Mouse (Mus musculus) forebrain, embryonic 12.5 days (tissue): ENCODE data around the gene Cript. TPM values are rescaled to one million over a fixed set of nuclear protein-coding genes. Genes with fewer than 3 reads are reported as not detected.
A peak's percentile ranks its signal among the peaks of the same experiment; 100 is the strongest.

Experiments
- ATAC-seq: fragments of 200-750 bp; cut with Nextera tagmentation; 2 replicates; pipeline ENCODE4 v1.8.0; 2017; ENCODE audit warnings: moderate TSS enrichment; ENCODE audit not compliant: low FRiP score
- H3K27ac ChIP-seq: fragments of 300-500 bp; sonication (generic); 2 replicates; pipeline ENCODE4 v1.5.1; 2016; ENCODE audit warnings: mild to moderate bottlenecking
- H3K27me3 ChIP-seq: fragments of 300-500 bp; sonication (generic); 2 replicates; pipeline ENCODE4 v1.6.1; 2016; ENCODE audit warnings: mild to moderate bottlenecking
- H3K36me3 ChIP-seq: fragments of 300-500 bp; sonication (generic); replicated peaks from 2 replicates; pipeline ENCODE4 v1.6.1; 2016; ENCODE audit warnings: mild to moderate bottlenecking
- H3K4me1 ChIP-seq: fragments of 300-500 bp; sonication (generic); 2 replicates; pipeline ENCODE4 v1.6.1; 2016
- H3K4me2 ChIP-seq: fragments of 300-500 bp; sonication (generic); 2 replicates; pipeline ENCODE4 v1.6.1; 2016; ENCODE audit warnings: mild to moderate bottlenecking, moderate library complexity
- H3K4me3 ChIP-seq: fragments of 300-500 bp; sonication (generic); replicated peaks from 2 replicates; pipeline ENCODE4 v1.5.1; 2016; ENCODE audit warnings: mild to moderate bottlenecking
- H3K9ac ChIP-seq: fragments of 300-500 bp; sonication (generic); 2 replicates; pipeline ENCODE4 v1.6.1; 2016; ENCODE audit warnings: mild to moderate bottlenecking
- H3K9me3 ChIP-seq: fragments of 300-500 bp; sonication (generic); 2 replicates; pipeline ENCODE4 v1.6.1; 2016
- WGBS: fragments of 180-500 bp; shearing (Covaris S2); methylation state at CpG from one replicate; pipeline ENCODE4 v1.1.7; 2016; 5-methylcytosine and 5-hydroxymethylcytosine counted together
- polyA plus RNA-seq: library from polyadenylated mRNA; unstranded; fragments of >200 nt; fragmentation: Nextera tagmentation; extraction: Ambion mirVana; gene quantifications from 2 replicates; pipeline ENCODE4 v1.2.1, GENCODE M21; 2016

Gene Cript
- polyA plus RNA-seq, 1 experiment from 2014 or later = 177 TPM

DNA sequence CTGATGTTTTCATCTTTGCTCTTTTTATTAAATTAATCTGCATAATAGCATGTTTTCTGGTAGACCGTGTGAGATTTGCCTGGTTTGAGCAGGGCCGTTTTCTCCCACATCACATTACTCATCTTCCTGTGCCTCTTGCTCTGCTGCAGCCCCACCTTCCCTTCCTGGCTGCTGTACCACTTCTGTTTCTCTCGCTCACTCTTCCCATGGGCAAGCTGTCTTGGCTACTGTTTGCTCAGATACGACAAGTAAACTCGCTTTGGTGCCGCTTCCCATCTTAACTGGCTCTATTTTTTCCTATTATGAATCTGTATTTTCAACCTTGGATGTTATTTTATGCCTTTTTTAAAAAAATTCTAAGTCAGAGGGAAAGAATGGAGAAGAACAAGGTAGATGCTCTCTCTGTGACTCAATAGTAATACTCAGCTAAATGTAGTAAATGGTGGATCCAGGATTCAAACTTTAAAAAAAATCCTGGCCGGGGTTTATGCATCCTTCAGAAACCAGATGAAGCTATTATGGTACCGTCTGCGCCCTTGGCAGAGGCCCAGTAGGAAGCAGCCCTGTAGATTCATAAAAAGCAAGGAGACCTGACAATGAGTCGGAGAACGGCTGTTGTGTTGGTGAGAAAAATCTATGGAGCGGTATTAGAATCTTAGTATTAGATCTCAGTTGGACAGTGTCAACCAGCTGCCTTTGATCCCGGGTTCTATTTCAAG is 13.9 kb upstream of the Cript start:
- WGBS = 91% methylated on average over 13 of the region's 13 CpGs
- Histone ChIP-seq H3K9ac (no peak overlapping the region), H3K4me1 (no peaks in the 10 kb centered on the region), H3K4me3 (no peak overlapping the region), H3K36me3 (peaks cover 14% of the 10 kb centered on the region; the same call in 1 of the 2 replicates), H3K4me2 (no peak overlapping the region), H3K27me3 (no peaks in the 10 kb centered on the region), H3K9me3 (no peaks in the 10 kb centered on the region), H3K27ac (no peak overlapping the region)
- no peak for ATAC-seq

GRCm38 (mm10) chr17:87019692-87020091 is 5.7 kb upstream of the Cript start:
- 91% methylated on average over 5 of the region's 5 CpGs for WGBS
- no peak overlapping the region for H3K4me3 ChIP-seq
- peaks cover 8% of the 10 kb centered on the region for H3K4me1 ChIP-seq
- no peak overlapping the region for H3K9ac ChIP-seq
- no peak overlapping the region for H3K27ac ChIP-seq
- no peaks in the 10 kb centered on the region for H3K27me3 ChIP-seq
- no peaks in the 10 kb centered on the region for H3K9me3 ChIP-seq
- no peak for ATAC-seq
- H3K4me2 ChIP-seq = no peak overlapping the region
- H3K36me3 ChIP-seq = peaks cover 18% of the 10 kb centered on the region

DNA sequence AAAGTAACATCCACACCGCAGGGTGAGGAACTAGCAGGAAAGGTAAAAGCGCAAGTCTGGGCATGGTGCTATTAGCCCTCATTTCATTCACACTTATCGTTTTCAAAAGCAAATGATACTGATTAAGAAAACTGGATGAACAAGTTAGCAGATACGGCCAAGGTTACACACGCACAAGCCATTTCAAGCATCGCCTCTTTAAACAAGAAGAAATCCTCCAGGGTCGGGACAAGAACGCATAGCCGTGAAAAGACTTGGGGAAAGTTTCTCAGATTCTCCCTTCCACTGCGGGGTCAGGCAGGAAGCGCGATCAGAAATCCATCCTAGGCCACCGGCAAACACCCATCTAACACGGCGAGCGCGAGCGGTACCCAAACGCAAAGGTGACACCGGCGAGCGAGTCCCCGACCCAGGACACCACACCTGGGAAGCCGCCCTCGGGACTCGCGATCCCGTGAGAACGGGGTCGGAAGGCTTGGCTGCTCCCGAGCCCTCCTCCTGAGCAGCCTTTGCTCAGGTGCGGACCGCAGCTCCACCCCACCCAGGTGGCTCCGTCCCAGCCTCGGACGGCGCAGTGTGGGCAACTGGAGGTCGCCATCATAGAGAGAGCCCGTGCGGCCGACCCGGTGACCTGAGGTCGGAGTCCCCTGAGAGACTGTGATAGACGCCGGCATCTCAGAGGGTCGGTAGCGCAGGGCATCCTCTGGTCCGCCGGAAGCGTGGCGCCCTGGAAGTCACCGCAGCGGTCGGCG is 683 bp upstream of the Cript start:
- Histone ChIP-seq H3K27ac (no peak overlapping the region), H3K9ac (peak overlapping the region; percentile 79), H3K4me1 (peaks cover 20% of the 10 kb centered on the region), H3K9me3 (no peaks in the 10 kb centered on the region), H3K4me2 (peak overlapping the region; percentile 96), H3K4me3 (peak overlapping the region; percentile 88), H3K27me3 (no peaks in the 10 kb centered on the region), H3K36me3 (peaks cover 17% of the 10 kb centered on the region)
- under 1% methylated on average over 55 of the region's 55 CpGs for WGBS
- no peak; the same call in 1 of the 2 replicates for ATAC-seq

GRCm38 (mm10) chr17:87036141-87037073 is 11.1 kb downstream of the Cript start:
- Histone ChIP-seq H3K27ac (no peak overlapping the region), H3K9me3 (no peaks in the 10 kb centered on the region), H3K4me2 (no peak overlapping the region), H3K4me1 (no peaks in the 10 kb centered on the region), H3K27me3 (no peaks in the 10 kb centered on the region), H3K9ac (no peak overlapping the region), H3K4me3 (no peak overlapping the region), H3K36me3 (peaks cover 30% of the 10 kb centered on the region)
- WGBS = 67% methylated on average over 9 of the region's 10 CpGs
- ATAC-seq = no peak

- H3K27ac ChIP-seq = no peak overlapping the region
- no peak overlapping the region for H3K4me3 ChIP-seq
- H3K9me3 ChIP-seq = no peaks in the 10 kb centered on the region
- ATAC-seq = no peak
- 91% methylated on average over 5 of the region's 5 CpGs for WGBS
- no peak overlapping the region for H3K9ac ChIP-seq
- no peaks in the 10 kb centered on the region for H3K27me3 ChIP-seq
- H3K4me2 ChIP-seq = no peak overlapping the region
- H3K4me1 ChIP-seq = no peaks in the 10 kb centered on the region
- peaks cover 19% of the 10 kb centered on the region for H3K36me3 ChIP-seq
Measured at GRCm38 (mm10) chr17:87038496-87038895, 13.1 kb downstream of the Cript start.

DNA sequence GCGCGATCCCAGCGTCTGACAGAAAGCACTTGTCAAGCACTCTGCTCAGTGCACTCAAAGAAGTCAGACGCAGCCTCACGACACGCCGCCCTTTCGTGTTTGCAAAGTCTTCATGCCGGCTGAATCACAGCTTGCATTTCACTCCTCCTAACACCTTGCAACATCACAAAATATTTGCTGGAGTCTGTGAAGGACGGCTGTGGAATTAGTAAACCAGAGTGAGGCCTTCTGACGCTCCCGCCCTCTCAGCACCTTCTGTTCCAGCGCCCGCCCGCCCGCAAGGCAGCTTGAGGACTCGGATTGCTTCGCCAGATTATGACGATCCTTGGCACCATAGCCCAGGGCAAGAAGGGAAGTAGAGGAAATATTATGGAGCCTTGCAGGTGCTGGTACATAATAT is 16.4 kb downstream of the Cript start:
- H3K9ac ChIP-seq = no peak overlapping the region
- WGBS = 74% methylated on average over 19 of the region's 19 CpGs
- no peak for ATAC-seq
- H3K4me3 ChIP-seq = no peak overlapping the region
- peaks cover 5% of the 10 kb centered on the region; the same call in 1 of the 2 replicates for H3K36me3 ChIP-seq
- H3K4me2 ChIP-seq = no peak overlapping the region
- H3K27ac ChIP-seq = no peak overlapping the region
- H3K27me3 ChIP-seq = no peaks in the 10 kb centered on the region
- H3K4me1 ChIP-seq = no peaks in the 10 kb centered on the region
- no peaks in the 10 kb centered on the region for H3K9me3 ChIP-seq

DNA sequence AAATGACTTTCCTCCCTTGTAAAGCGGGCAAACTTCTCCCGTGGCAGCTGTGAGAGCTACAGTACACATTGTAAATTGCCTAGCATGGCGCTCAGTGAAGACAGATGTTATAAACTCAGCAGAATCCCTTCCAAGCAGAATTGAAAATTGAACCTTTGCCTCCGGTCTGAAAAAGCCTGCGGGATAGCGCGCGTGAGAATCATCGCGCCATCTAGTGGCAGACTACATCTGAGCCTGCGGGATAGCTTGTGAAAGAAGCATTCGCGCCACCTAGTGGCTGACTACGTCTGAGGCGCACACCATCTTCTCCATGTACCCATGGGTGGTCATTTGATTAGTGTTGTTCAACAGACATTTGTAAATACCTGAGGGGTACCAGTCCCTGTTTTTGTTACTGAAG is 19.0 kb downstream of the Cript start:
- Histone ChIP-seq H3K9me3 (no peaks in the 10 kb centered on the region), H3K4me1 (no peaks in the 10 kb centered on the region), H3K27ac (no peak overlapping the region), H3K4me2 (no peak overlapping the region), H3K27me3 (no peaks in the 10 kb centered on the region), H3K36me3 (no peaks in the 10 kb centered on the region), H3K9ac (no peak overlapping the region), H3K4me3 (no peak overlapping the region)
- ATAC-seq = peak; percentile 71
- WGBS = 2% methylated on average over 15 of the region's 15 CpGs

DNA sequence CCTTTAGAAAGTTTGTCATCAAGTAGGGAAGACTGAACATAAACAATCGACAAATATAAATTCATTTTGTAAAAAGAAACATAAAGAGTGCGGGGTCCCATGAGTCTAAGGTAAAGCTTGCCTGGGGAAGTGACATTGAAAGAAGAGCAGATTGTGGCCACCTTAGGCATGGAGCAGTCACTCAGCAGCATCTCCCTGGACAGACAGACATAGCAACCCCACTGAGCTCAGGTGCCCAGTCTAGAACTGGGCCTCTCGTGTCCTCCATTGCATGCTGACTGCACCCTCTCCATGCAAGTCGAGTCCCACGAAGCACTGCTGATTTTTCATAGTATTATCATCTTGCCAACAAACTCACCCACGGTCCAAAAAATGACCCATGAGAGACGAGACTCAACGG is 19.4 kb downstream of the Cript start:
- Histone ChIP-seq H3K4me3 (no peak overlapping the region), H3K27ac (no peak overlapping the region), H3K27me3 (no peaks in the 10 kb centered on the region), H3K36me3 (no peaks in the 10 kb centered on the region), H3K9ac (no peak overlapping the region), H3K9me3 (no peaks in the 10 kb centered on the region), H3K4me2 (no peak overlapping the region), H3K4me1 (no peaks in the 10 kb centered on the region)
- WGBS = 85% methylated on average over 8 of the region's 8 CpGs
- ATAC-seq = peak; percentile 23; the same call in 1 of the 2 replicates

DNA sequence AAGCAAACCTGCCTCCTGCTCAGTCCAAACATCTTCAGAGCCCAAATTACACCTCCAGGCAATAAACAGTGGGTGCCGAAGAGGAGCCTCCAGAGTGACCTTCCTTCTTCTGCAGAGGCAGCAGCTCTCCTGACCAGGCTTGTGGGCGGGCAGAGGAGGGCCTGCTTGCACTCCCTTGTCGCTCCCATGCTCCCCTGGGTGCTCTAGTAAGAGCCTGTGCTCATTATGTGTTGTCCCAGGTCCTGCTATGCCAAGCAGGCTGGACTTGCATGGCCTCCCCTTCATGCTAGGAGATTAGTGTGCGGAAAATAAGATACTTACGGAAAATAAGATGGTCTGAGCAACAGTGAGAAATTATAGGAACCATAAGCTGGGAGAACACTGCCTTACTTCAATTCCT is 24.3 kb downstream of the Cript start:
- 66% methylated on average over 5 of the region's 5 CpGs for WGBS
- H3K9me3 ChIP-seq = no peaks in the 10 kb centered on the region
- no peak overlapping the region for H3K27ac ChIP-seq
- no peak overlapping the region for H3K4me2 ChIP-seq
- no peak for ATAC-seq
- H3K27me3 ChIP-seq = no peaks in the 10 kb centered on the region
- H3K4me3 ChIP-seq = no peak overlapping the region
- no peaks in the 10 kb centered on the region; the same call in 1 of the 2 replicates for H3K4me1 ChIP-seq
- H3K36me3 ChIP-seq = no peaks in the 10 kb centered on the region
- no peak overlapping the region for H3K9ac ChIP-seq

- H3K27me3 ChIP-seq = no peaks in the 10 kb centered on the region
- no peak overlapping the region for H3K9ac ChIP-seq
- no peak overlapping the region for H3K4me2 ChIP-seq
- H3K4me3 ChIP-seq = no peak overlapping the region
- H3K4me1 ChIP-seq = peaks cover 4% of the 10 kb centered on the region; the same call in 1 of the 2 replicates
- H3K9me3 ChIP-seq = no peaks in the 10 kb centered on the region
- H3K36me3 ChIP-seq = no peaks in the 10 kb centered on the region
- WGBS = 55% methylated on average over 9 of the region's 9 CpGs
- no peak overlapping the region for H3K27ac ChIP-seq
- no peak; the same call in 1 of the 2 replicates for ATAC-seq
Measured at GRCm38 (mm10) chr17:87050469-87051175, 25.3 kb downstream of the Cript start.

GRCm38 (mm10) chr17:87051652-87052051 is 26.3 kb downstream of the Cript start:
- 67% methylated on average over 1 of the region's 1 CpGs for WGBS
- Histone ChIP-seq H3K4me1 (peaks cover 4% of the 10 kb centered on the region; the same call in 1 of the 2 replicates), H3K9ac (no peak overlapping the region), H3K27ac (no peak overlapping the region), H3K9me3 (no peaks in the 10 kb centered on the region), H3K27me3 (no peaks in the 10 kb centered on the region), H3K4me2 (no peak overlapping the region), H3K4me3 (no peak overlapping the region), H3K36me3 (no peaks in the 10 kb centered on the region)
- no peak for ATAC-seq
